Mouse (Mus musculus) limb, embryonic 14.5 days (tissue): ENCODE measurements around the gene Rab5b. TPM values are rescaled to one million over a fixed set of nuclear protein-coding genes. Genes with fewer than 3 reads are reported as not detected.

Experiments used
- ATAC-seq: fragments of 200-750 bp; cut with Nextera tagmentation; 2 replicates; pipeline ENCODE4 v1.8.0; 2017; ENCODE audit warnings: low read depth, moderate number of reproducible peaks, moderate TSS enrichment; ENCODE audit not compliant: low FRiP score
- DNase-seq: peaks from one replicate; pipeline ENCODE4 v3.0.0-alpha.2; 2015; ENCODE audit warnings: low spot score
- H3K27ac ChIP-seq: fragments of 300-500 bp; sonication (generic); replicated peaks from 2 replicates; pipeline ENCODE4 v1.5.1; 2014; ENCODE audit warnings: low read depth, mild to moderate bottlenecking, low read length, moderate library complexity, mixed read lengths
- H3K27me3 ChIP-seq: fragments of 300-500 bp; sonication (generic); 2 replicates; pipeline ENCODE4 v1.6.1; 2014; ENCODE audit warnings: low read length, mixed read lengths; ENCODE audit not compliant: control insufficient read depth, insufficient read depth
- H3K36me3 ChIP-seq: fragments of 300-500 bp; sonication (generic); 2 replicates; pipeline ENCODE4 v1.6.1; 2014; ENCODE audit warnings: mild to moderate bottlenecking, low read length, moderate library complexity, mixed read lengths; ENCODE audit not compliant: control insufficient read depth, insufficient read depth
- H3K4me1 ChIP-seq: fragments of 300-500 bp; sonication (generic); 2 replicates; pipeline ENCODE4 v1.6.1; 2014; ENCODE audit warnings: antibody characterized with exemption, low read length, mixed read lengths; ENCODE audit not compliant: control insufficient read depth, insufficient read depth
- H3K4me2 ChIP-seq: fragments of 300-500 bp; sonication (generic); replicated peaks from 2 replicates; pipeline ENCODE4 v1.6.1; 2014; ENCODE audit warnings: low read depth, mild to moderate bottlenecking, low read length, moderate library complexity; ENCODE audit not compliant: severe bottlenecking
- H3K4me3 ChIP-seq: fragments of 300-500 bp; sonication (generic); replicated peaks from 2 replicates; pipeline ENCODE4 v1.5.1; 2014; ENCODE audit warnings: low read length
- H3K9ac ChIP-seq: fragments of 300-500 bp; sonication (generic); 2 replicates; pipeline ENCODE4 v1.6.1; 2014; ENCODE audit warnings: mild to moderate bottlenecking, low read depth, low read length, moderate library complexity; ENCODE audit not compliant: severe bottlenecking
- H3K9me3 ChIP-seq: fragments of 300-500 bp; sonication (generic); 2 replicates; pipeline ENCODE4 v1.6.1; 2016; ENCODE audit warnings: low read length; ENCODE audit not compliant: control insufficient read depth
- POLR2A ChIP-seq: fragments of 200-500 bp; IDR thresholded peaks from 2 replicates; pipeline ENCODE4 v1.8.0; 2012; ENCODE audit warnings: inconsistent platforms, mild to moderate bottlenecking, moderate library complexity, borderline replicate concordance; ENCODE audit not compliant: insufficient read depth, insufficient read length; ENCODE audit errors: extremely low read depth
- WGBS: fragments of 180-500 bp; shearing (Covaris S2); extraction: QIAGEN DNeasy Blood & Tissue Kit; methylation state at CpG from one replicate; pipeline ENCODE4 v1.1.7; 2014; 5-methylcytosine and 5-hydroxymethylcytosine counted together
- polyA plus RNA-seq, 2 experiments: library from polyadenylated mRNA; depleted of rRNA in 1 of 2; stranded (reverse) in 1 of 2; unstranded in 1 of 2; fragments of >200 nt; fragmentation: Nextera tagmentation in 1 of 2; extraction: Ambion mirVana in 1 of 2; gene quantifications; 2 replicates each; pipeline versions ENCODE4 v1.2.1 to v1.2.3; 2012 to 2014

Rab5b gene
- polyA plus RNA-seq, 2 experiments, result 78.8 to 88.3 TPM

GRCm38 (mm10) chr10:128641871-128642270 is 54.2 kb downstream of the Rab5b start:
- Histone ChIP-seq H3K36me3 (peaks cover 35% of the 10 kb centered on the region), H3K27ac (no peak overlapping the region), H3K4me2 (no peak overlapping the region), H3K9me3 (no peaks in the 10 kb centered on the region), H3K4me3 (no peak overlapping the region), H3K27me3 (no peaks in the 10 kb centered on the region), H3K4me1 (peaks cover 12% of the 10 kb centered on the region), H3K9ac (no peak overlapping the region)
- no peak for ATAC-seq
- WGBS, result 74% methylated on average over 7 of the region's 7 CpGs
- no peak for DNase-seq
- TF ChIP-seq POLR2A, result no peak

GRCm38 (mm10) chr10:128640891-128641290 is 55.2 kb downstream of the Rab5b start:
- 95% methylated on average over 15 of the region's 15 CpGs for WGBS
- ATAC-seq, result no peak
- TF ChIP-seq POLR2A, result no peak

GRCm38 (mm10) chr10:128639999-128640398 is 56.1 kb downstream of the Rab5b start:
- DNase-seq (no peak), ATAC-seq (no peak)
- peaks cover 3% of the 10 kb centered on the region; the same call in 1 of the 2 replicates for H3K4me1 ChIP-seq
- TF ChIP-seq POLR2A, result no peak
- no peak overlapping the region for H3K4me3 ChIP-seq
- no peak overlapping the region for H3K4me2 ChIP-seq
- no peaks in the 10 kb centered on the region for H3K27me3 ChIP-seq
- no peak overlapping the region for H3K9ac ChIP-seq
- peaks cover 48% of the 10 kb centered on the region for H3K36me3 ChIP-seq
- H3K27ac ChIP-seq, result no peak overlapping the region
- 87% methylated on average over 14 of the region's 14 CpGs for WGBS
- H3K9me3 ChIP-seq, result no peaks in the 10 kb centered on the region

More at GRCm38 (mm10) chr10:128640891-128641290, 55.2 kb downstream of the Rab5b start:
- H3K27ac ChIP-seq, result no peak overlapping the region
- H3K27me3 ChIP-seq, result no peaks in the 10 kb centered on the region
- H3K36me3 ChIP-seq, result peaks cover 42% of the 10 kb centered on the region
- H3K4me2 ChIP-seq, result no peak overlapping the region
- H3K9me3 ChIP-seq, result no peaks in the 10 kb centered on the region
- no peak overlapping the region for H3K4me3 ChIP-seq
- peaks cover 6% of the 10 kb centered on the region; the same call in 1 of the 2 replicates for H3K4me1 ChIP-seq
- DNase-seq, result no peak
- H3K9ac ChIP-seq, result no peak overlapping the region

- TF ChIP-seq POLR2A, result no peak
- Histone ChIP-seq H3K4me1 (no peaks in the 10 kb centered on the region), H3K4me3 (no peak overlapping the region), H3K36me3 (peaks cover 72% of the 10 kb centered on the region), H3K27ac (no peak overlapping the region), H3K9ac (no peak overlapping the region), H3K27me3 (no peaks in the 10 kb centered on the region), H3K4me2 (no peak overlapping the region), H3K9me3 (no peaks in the 10 kb centered on the region)
- DNase-seq (no peak), ATAC-seq (no peak)
- WGBS, result 40% methylated on average over 11 of the region's 11 CpGs
Measured at GRCm38 (mm10) chr10:128637011-128637410, 59.1 kb downstream of the Rab5b start.

- Histone ChIP-seq H3K9ac (no peak overlapping the region), H3K4me3 (no peak overlapping the region), H3K4me1 (no peaks in the 10 kb centered on the region), H3K36me3 (peaks cover 72% of the 10 kb centered on the region), H3K4me2 (no peak overlapping the region), H3K27me3 (no peaks in the 10 kb centered on the region), H3K27ac (no peak overlapping the region), H3K9me3 (no peaks in the 10 kb centered on the region)
- ATAC-seq (no peak), DNase-seq (no peak)
- no peak for TF ChIP-seq POLR2A
- 61% methylated on average over 6 of the region's 6 CpGs for WGBS
Measured at GRCm38 (mm10) chr10:128636561-128636960, 59.5 kb downstream of the Rab5b start.

GRCm38 (mm10) chr10:128635697-128636096 is 60.4 kb downstream of the Rab5b start:
- WGBS, result 94% methylated on average over 13 of the region's 13 CpGs
- ATAC-seq, result no peak
- H3K4me3 ChIP-seq, result no peak overlapping the region

More at GRCm38 (mm10) chr10:128635697-128636096, 60.4 kb downstream of the Rab5b start:
- peaks cover 64% of the 10 kb centered on the region for H3K36me3 ChIP-seq
- no peak for TF ChIP-seq POLR2A
- no peak overlapping the region for H3K4me2 ChIP-seq
- H3K9ac ChIP-seq, result no peak overlapping the region
- H3K9me3 ChIP-seq, result no peaks in the 10 kb centered on the region
- H3K4me1 ChIP-seq, result no peaks in the 10 kb centered on the region
- DNase-seq, result no peak
- no peaks in the 10 kb centered on the region for H3K27me3 ChIP-seq
- no peak overlapping the region for H3K27ac ChIP-seq
